17 mouse cellular contexts compared by ENCODE assay signal in genomic region chr6:88071216-88071615, GRCm38 (mm10). TPM values are rescaled to one million over a fixed set of nuclear protein-coding genes. Genes with fewer than 3 reads are reported as not detected.
DNase-seq lines count a peak whose midpoint lies in the region; ATAC-seq and TF ChIP-seq lines count a peak whose summit lies in the region.
"Had no signal": no experiment of that assay in that cellular context is flagged by ENCODE, and none has a peak within 500 bp of the region (broad histone marks: within the 10 kb centered on the region; RNA-seq: fewer than 3 reads in every experiment).

No protein-coding gene starts in this region.

- no peak for TF ChIP-seq CTCF in intestine, postnatal 0 days (IDR thresholded peaks at IDR 0.05; ENCODE audit: low read depth)
- TF ChIP-seq CTCF in liver, postnatal 0 days (IDR thresholded peaks at IDR 0.05; ENCODE audit: low read depth) = no peak

- peak; percentile 47 for DNase-seq in R1 (ENCODE audit: low read depth, low spot score)
- DNase-seq in kidney, postnatal 14 days = peak; percentile 83
- peak; percentile 50 for DNase-seq in liver, postnatal 0 days
- no peak for DNase-seq in ovary, postnatal 10 days (ENCODE audit: low spot score)
- no peak for DNase-seq in urinary bladder, postnatal 14 days (ENCODE audit: low spot score)
- DNase-seq: cerebellum, postnatal 25 days; gastrocnemius, postnatal 14 days; heart, postnatal 4 days; lung, adult 18-20 months; lung, postnatal 4 days; right cerebral cortex, postnatal 14 days had no signal

- H3K4me2 ChIP-seq in intestine, postnatal 0 days (replicated peaks; ENCODE audit: low read depth) = peak overlapping the region; percentile 35
- H3K4me2 ChIP-seq in liver, postnatal 0 days (ENCODE audit: low read depth, low read length) = peak overlapping the region; percentile 7; the same call in 1 of the 2 replicates
- no peak overlapping the region for H3K4me2 ChIP-seq in hindbrain, embryonic 13.5 days
- H3K4me2 ChIP-seq: embryonic facial prominence, embryonic 13.5 days; heart, embryonic 11.5 days; midbrain, embryonic 12.5 days had no signal

- peak; percentile 8; the same call in 1 of the 2 replicates for TF ChIP-seq EP300 in liver, postnatal 0 days (IDR thresholded peaks at IDR 0.05; ENCODE audit: low read depth)

- no peaks in the 10 kb centered on the region for H3K36me3 ChIP-seq in intestine, postnatal 0 days (ENCODE audit: control insufficient read depth, insufficient read depth)
- no peaks in the 10 kb centered on the region for H3K36me3 ChIP-seq in liver, postnatal 0 days (replicated peaks; ENCODE audit: insufficient read depth, low read length)
- H3K36me3 ChIP-seq in hindbrain, embryonic 13.5 days = no peaks in the 10 kb centered on the region
- H3K36me3 ChIP-seq: embryonic facial prominence, embryonic 13.5 days; midbrain, embryonic 12.5 days had no signal

- WGBS in intestine, postnatal 0 days = 30% methylated on average over 5 of the region's 5 CpGs
- 53% methylated on average over 5 of the region's 5 CpGs for WGBS in liver, postnatal 0 days (ENCODE audit: insufficient replicate concordance)
- 82% methylated on average over 5 of the region's 5 CpGs for WGBS in hindbrain, embryonic 13.5 days

- no peak overlapping the region for H3K9ac ChIP-seq in intestine, postnatal 0 days (ENCODE audit: low read depth, low read length)
- H3K9ac ChIP-seq in liver, postnatal 0 days (replicated peaks) = no peak overlapping the region; the same call in 1 of the 2 replicates
- H3K9ac ChIP-seq in hindbrain, embryonic 13.5 days = no peak overlapping the region
- H3K9ac ChIP-seq: embryonic facial prominence, embryonic 13.5 days; midbrain, embryonic 12.5 days had no signal

- no peaks in the 10 kb centered on the region for H3K4me1 ChIP-seq in intestine, postnatal 0 days (replicated peaks; ENCODE audit: control insufficient read depth, insufficient read depth, low read length)
- peaks cover 26% of the 10 kb centered on the region for H3K4me1 ChIP-seq in liver, postnatal 0 days (ENCODE audit: insufficient read depth)
- peaks cover 11% of the 10 kb centered on the region; the same call in 1 of the 2 replicates for H3K4me1 ChIP-seq in hindbrain, embryonic 13.5 days (replicated peaks)
- H3K4me1 ChIP-seq: embryonic facial prominence, embryonic 13.5 days had no signal

- peak overlapping the region; percentile 35; the same call in 1 of the 2 replicates for H3K27ac ChIP-seq in intestine, postnatal 0 days (ENCODE audit: low read depth, low read length)
- peak overlapping the region; percentile 79 for H3K27ac ChIP-seq in liver, postnatal 0 days (ENCODE audit: low read depth)
- no peak overlapping the region for H3K27ac ChIP-seq in hindbrain, embryonic 13.5 days
- H3K27ac ChIP-seq: embryonic facial prominence, embryonic 13.5 days; midbrain, embryonic 12.5 days had no signal

- ATAC-seq in intestine, postnatal 0 days = peak; percentile 76
- peak; percentile 34 for ATAC-seq in liver, postnatal 0 days
- no peak for ATAC-seq in hindbrain, embryonic 13.5 days (ENCODE audit: low FRiP score)

- no peaks in the 10 kb centered on the region for H3K27me3 ChIP-seq in intestine, postnatal 0 days (replicated peaks; ENCODE audit: control insufficient read depth, insufficient read depth, low read length)
- no peaks in the 10 kb centered on the region for H3K27me3 ChIP-seq in liver, postnatal 0 days (ENCODE audit: insufficient read depth, low read length)
- peaks cover 47% of the 10 kb centered on the region for H3K27me3 ChIP-seq in hindbrain, embryonic 13.5 days
- H3K27me3 ChIP-seq: embryonic facial prominence, embryonic 13.5 days had no signal

- H3K9me3 ChIP-seq in intestine, postnatal 0 days (ENCODE audit: control insufficient read depth) = no peaks in the 10 kb centered on the region
- H3K9me3 ChIP-seq in liver, postnatal 0 days (ENCODE audit: low read length) = no peaks in the 10 kb centered on the region
- H3K9me3 ChIP-seq in hindbrain, embryonic 13.5 days = no peaks in the 10 kb centered on the region
- H3K9me3 ChIP-seq: embryonic facial prominence, embryonic 13.5 days; midbrain, embryonic 12.5 days had no signal

- H3K4me3 ChIP-seq in intestine, postnatal 0 days (ENCODE audit: low read depth, low read length) = peak overlapping the region; percentile 11; the same call in 1 of the 2 replicates
- H3K4me3 ChIP-seq in liver, postnatal 0 days (ENCODE audit: low read depth, low read length) = no peak overlapping the region
- no peak overlapping the region for H3K4me3 ChIP-seq in hindbrain, embryonic 13.5 days
- H3K4me3 ChIP-seq: embryonic facial prominence, embryonic 13.5 days; midbrain, embryonic 12.5 days; myocyte had no signal

RNA-seq across cellular contexts. Expression of gene Rpn1, which starts 13.1 kb away (rescaled TPM):
- polyA plus RNA-seq in intestine, postnatal 0 days (2015; fragmentation: Nextera tagmentation; extraction: Ambion mirVana) = 164 and 184 TPM in 2 replicates
- 102 and 112 TPM in 2 replicates for polyA plus RNA-seq in liver, postnatal 0 days (2015; fragmentation: Nextera tagmentation; extraction: Ambion mirVana)
- 284 and 286 TPM in 2 replicates for polyA plus RNA-seq in hindbrain, embryonic 13.5 days (2015; fragmentation: Nextera tagmentation; extraction: Ambion mirVana)

RNA-seq across cellular contexts. Expression of gene Rab7, which starts 26.1 kb away (rescaled TPM):
- polyA plus RNA-seq in intestine, postnatal 0 days (2015; fragmentation: Nextera tagmentation; extraction: Ambion mirVana) = 219 and 226 TPM in 2 replicates
- polyA plus RNA-seq in liver, postnatal 0 days (2015; fragmentation: Nextera tagmentation; extraction: Ambion mirVana) = 110 and 111 TPM in 2 replicates
- polyA plus RNA-seq in hindbrain, embryonic 13.5 days (2015; fragmentation: Nextera tagmentation; extraction: Ambion mirVana) = 290 and 303 TPM in 2 replicates

Comparison
In these comparisons a context has a peak if more than half of its experiments do, and no peak if none do; other contexts are left out.
1. DNase-seq: peak in R1 (single experiment), kidney, postnatal 14 days (single experiment) and liver, postnatal 0 days (single experiment); none in ovary, postnatal 10 days (single experiment) and urinary bladder, postnatal 14 days (single experiment).